Comparison of ENCODE assay signal across 8 mouse cellular contexts in genomic region chr10:81401205-81401520, GRCm38 (mm10). TPM values are rescaled to one million over a fixed set of nuclear protein-coding genes. Genes with fewer than 3 reads are reported as not detected.
A peak's percentile ranks its signal among the peaks of the same experiment; 100 is the strongest.
DNase-seq lines count a peak whose midpoint lies in the region; ATAC-seq lines count a peak whose summit lies in the region.

No protein-coding gene starts in this region.

- peaks cover 84% of the 10 kb centered on the region for H3K36me3 ChIP-seq in heart, embryonic 14.5 days (ENCODE audit: control insufficient read depth, insufficient read depth, low read length)
- peaks cover 17% of the 10 kb centered on the region for H3K36me3 ChIP-seq in hindbrain, embryonic 10.5 days

- no peaks in the 10 kb centered on the region for H3K9me3 ChIP-seq in heart, embryonic 14.5 days (ENCODE audit: control insufficient read depth, low read length)
- H3K9me3 ChIP-seq in hindbrain, embryonic 10.5 days = no peaks in the 10 kb centered on the region

- peaks cover 19 to 37% of the 10 kb centered on the region in 2 experiments for H3K4me1 ChIP-seq in heart, embryonic 14.5 days (ENCODE audit: control insufficient read depth in 2 of 2, insufficient read depth in 2 of 2, low read length in 2 of 2)
- peaks cover 91% of the 10 kb centered on the region for H3K4me1 ChIP-seq in hindbrain, embryonic 10.5 days (replicated peaks)

- 31% methylated on average over 10 of the region's 10 CpGs for WGBS in heart, embryonic 14.5 days
- WGBS in hindbrain, embryonic 10.5 days = 25% methylated on average over 10 of the region's 10 CpGs

- no peak overlapping the region for H3K4me3 ChIP-seq in heart, embryonic 14.5 days (ENCODE audit: control insufficient read depth in 1 of 2, insufficient read depth in 1 of 2, low read depth in 1 of 2, low read length in 2 of 2)
- peak overlapping the region; percentile 41 for H3K4me3 ChIP-seq in hindbrain, embryonic 10.5 days

- H3K27ac ChIP-seq in heart, embryonic 14.5 days (replicated peaks in 1 of 2; ENCODE audit: control insufficient read depth in 1 of 2, insufficient read depth in 1 of 2, low read depth in 2 of 2, low read length in 2 of 2) = peak overlapping the region; percentile 65 to 91
- H3K27ac ChIP-seq in hindbrain, embryonic 10.5 days = peak overlapping the region; percentile 93

- DNase-seq in heart, postnatal 4 days = no peak
- DNase-seq in brain, adult 2 months (ENCODE audit: low read depth, low spot score) = peak; percentile 55
- no peak for DNase-seq in hindbrain, embryonic 10.5 days (ENCODE audit: low spot score)
- DNase-seq in mesoderm, embryonic 11.5 days (ENCODE audit: low read depth, low spot score) = peak; percentile 66
- no peak for DNase-seq in adrenal gland, postnatal 14 days
- DNase-seq in cerebellum, postnatal 36 days = no peak
- no peak for DNase-seq in adrenal gland, postnatal 10 days

- peak overlapping the region; percentile 49; the same call in 1 of the 2 replicates for H3K4me2 ChIP-seq in heart, embryonic 14.5 days (ENCODE audit: low read length)

- ATAC-seq in heart, embryonic 14.5 days (ENCODE audit: insufficient number of reproducible peaks, insufficient read depth, low FRiP score, low read depth) = no peak

- H3K27me3 ChIP-seq in heart, embryonic 14.5 days (ENCODE audit: control insufficient read depth, insufficient read depth, low read length) = no peaks in the 10 kb centered on the region
- peaks cover 83% of the 10 kb centered on the region for H3K27me3 ChIP-seq in hindbrain, embryonic 10.5 days (ENCODE audit: insufficient read depth, poor library complexity, severe bottlenecking)

- H3K9ac ChIP-seq in heart, embryonic 14.5 days (ENCODE audit: low read length) = no peak overlapping the region

RNA-seq across cellular contexts. Expression of gene Smim24, which starts 8.3 kb away (rescaled TPM):
- polyA plus RNA-seq in heart, embryonic 14.5 days (2014; fragmentation: Nextera tagmentation; extraction: Ambion mirVana) = 3.8 and 4.7 TPM in 2 replicates
- 1 to 10 TPM; 1.9 to 2.4 TPM for total RNA-seq in heart, postnatal 4 days (2021)
- polyA plus RNA-seq in hindbrain, embryonic 10.5 days (2016; fragmentation: Nextera tagmentation; extraction: Ambion mirVana) = 2.7 and 3.0 TPM in 2 replicates
- 0.94 and 1.9 TPM in 2 replicates for total RNA-seq in adrenal gland, postnatal 14 days (2021)
- 1 to 10 TPM; 1.2 to 1.6 TPM for total RNA-seq in adrenal gland, postnatal 10 days (2021)

RNA-seq across cellular contexts. Expression of gene Gm48552, which starts 12.4 kb away (rescaled TPM):
- polyA plus RNA-seq in heart, embryonic 14.5 days (2014; fragmentation: Nextera tagmentation; extraction: Ambion mirVana) = 1.0 TPM in 2 replicates
- under 1 TPM; 0.72 to 0.98 TPM for total RNA-seq in heart, postnatal 4 days (2021)
- 1.0 and 2.5 TPM in 2 replicates for polyA plus RNA-seq in hindbrain, embryonic 10.5 days (2016; fragmentation: Nextera tagmentation; extraction: Ambion mirVana)
- 0.64 and 2.1 TPM in 2 replicates for total RNA-seq in adrenal gland, postnatal 14 days (2021)
- total RNA-seq in adrenal gland, postnatal 10 days (2021) = 1 to 10 TPM in 1 of 2 experiments, under 1 TPM in 1; 0.45 to 1.9 TPM

RNA-seq across cellular contexts. Expression of gene Gm48551, which starts 16.9 kb away (rescaled TPM):
- 1.7 and 2.0 TPM in 2 replicates for polyA plus RNA-seq in heart, embryonic 14.5 days (2014; fragmentation: Nextera tagmentation; extraction: Ambion mirVana)
- under 1 TPM; 0.55 to 0.70 TPM for total RNA-seq in heart, postnatal 4 days (2021)
- polyA plus RNA-seq in hindbrain, embryonic 10.5 days (2016; fragmentation: Nextera tagmentation; extraction: Ambion mirVana) = 4.0 and 4.8 TPM in 2 replicates
- total RNA-seq in adrenal gland, postnatal 14 days (2021) = 0.48 and 1.6 TPM in 2 replicates
- 1 to 10 TPM; 1.1 to 1.6 TPM for total RNA-seq in adrenal gland, postnatal 10 days (2021)

RNA-seq across cellular contexts. Expression of gene Dohh, which starts 16.9 kb away (rescaled TPM):
- 52.6 and 53.5 TPM in 2 replicates for polyA plus RNA-seq in heart, embryonic 14.5 days (2014; fragmentation: Nextera tagmentation; extraction: Ambion mirVana)
- total RNA-seq in heart, postnatal 4 days (2021) = 10 to 100 TPM; 52.9 to 55.9 TPM
- polyA plus RNA-seq in hindbrain, embryonic 10.5 days (2016; fragmentation: Nextera tagmentation; extraction: Ambion mirVana) = 95.8 and 98.2 TPM in 2 replicates
- 52.6 and 55.6 TPM in 2 replicates for total RNA-seq in adrenal gland, postnatal 14 days (2021)
- total RNA-seq in adrenal gland, postnatal 10 days (2021) = 10 to 100 TPM; 52.8 to 54.2 TPM

RNA-seq across cellular contexts. Expression of gene Fzr1, which starts 22.8 kb away (rescaled TPM):
- polyA plus RNA-seq in heart, embryonic 14.5 days (2014; fragmentation: Nextera tagmentation; extraction: Ambion mirVana) = 64.6 and 67.0 TPM in 2 replicates
- total RNA-seq in heart, postnatal 4 days (2021) = 10 to 100 TPM; 55.4 to 56.8 TPM
- 138 and 143 TPM in 2 replicates for polyA plus RNA-seq in hindbrain, embryonic 10.5 days (2016; fragmentation: Nextera tagmentation; extraction: Ambion mirVana)
- total RNA-seq in adrenal gland, postnatal 14 days (2021) = 40.5 and 43.3 TPM in 2 replicates
- total RNA-seq in adrenal gland, postnatal 10 days (2021) = 10 to 100 TPM; 42.1 to 51.7 TPM

Comparison
In these comparisons a context has a peak if more than half of its experiments do, and no peak if none do; other contexts are left out.
1. DNase-seq: peak in brain, adult 2 months (single experiment) and mesoderm, embryonic 11.5 days (single experiment); none in heart, postnatal 4 days (single experiment), hindbrain, embryonic 10.5 days (single experiment), adrenal gland, postnatal 14 days (single experiment), cerebellum, postnatal 36 days (0 of 2) and adrenal gland, postnatal 10 days (single experiment).